Comparison of ENCODE assay signal across 16 mouse cellular contexts in the genomic region with DNA sequence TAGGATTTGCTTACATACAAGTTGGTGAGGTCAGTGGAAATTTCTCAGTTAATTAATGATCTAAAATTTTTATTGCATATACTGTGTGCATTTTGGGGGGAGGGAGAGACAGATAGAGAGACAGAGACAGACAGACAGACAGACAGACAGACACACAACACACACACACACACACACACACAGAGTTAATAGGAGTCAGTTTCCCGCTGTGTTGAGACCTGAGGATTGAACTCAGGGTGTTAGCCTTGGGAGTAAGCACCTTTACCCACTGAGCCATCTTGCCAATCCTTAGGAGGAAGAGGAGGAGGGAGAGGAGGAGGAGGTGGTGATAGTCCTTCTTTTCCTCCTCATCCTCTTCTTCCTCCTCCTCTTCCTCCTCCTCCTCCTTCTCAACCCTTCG.
"Had no signal": no experiment of that assay in that cellular context is flagged by ENCODE, and none has a peak within 500 bp of the region (broad histone marks: within the 10 kb centered on the region; RNA-seq: fewer than 3 reads in every experiment).

No protein-coding gene starts in this region.

- H3K4me2 ChIP-seq: neural tube, embryonic 13.5 days; neural tube, embryonic 15.5 days; stomach, embryonic 15.5 days had no signal

- DNase-seq: retina, postnatal 1 day; right cerebral cortex, adult 18-20 months; right cerebral cortex, postnatal 14 days; right cerebral cortex, postnatal 25 days; right cerebral cortex, postnatal 4 days; spleen, adult 18-20 months; thymus, adult 18-20 months; thymus, adult 2 months; thymus, postnatal 14 days; thymus, postnatal 25 days; thymus, postnatal 36 days; thymus, postnatal 4 days had no signal

- H3K9me3 ChIP-seq: neural tube, embryonic 13.5 days; neural tube, embryonic 15.5 days; stomach, embryonic 15.5 days had no signal

- H3K4me3 ChIP-seq: neural tube, embryonic 13.5 days; neural tube, embryonic 15.5 days; stomach, embryonic 15.5 days had no signal

- H3K27ac ChIP-seq: neural tube, embryonic 13.5 days; neural tube, embryonic 15.5 days; stomach, embryonic 15.5 days; stomach, postnatal 0 days had no signal

- H3K9ac ChIP-seq: neural tube, embryonic 13.5 days; neural tube, embryonic 15.5 days; stomach, embryonic 15.5 days had no signal

- H3K36me3 ChIP-seq: neural tube, embryonic 13.5 days; neural tube, embryonic 15.5 days; stomach, embryonic 15.5 days had no signal

- H3K4me1 ChIP-seq: neural tube, embryonic 13.5 days; stomach, embryonic 15.5 days had no signal

- H3K27me3 ChIP-seq: neural tube, embryonic 13.5 days; neural tube, embryonic 15.5 days; stomach, embryonic 15.5 days had no signal
